Mouse (Mus musculus): Measurements from ENCODE around the gene Gm15217.

The Gm15217 gene

GRCm38 (mm10) chr14:46379285-46379684 lies at the start of gene Gm15217:
Gene Gm15217, plus strand, starts transcription at chr14:46379414.
- DNase-seq (ENCODE audit: low spot score in 2 of 2), result no peak

- no peak for DNase-seq (ENCODE audit: low spot score in 2 of 2)
These were observed 45.6 kb upstream of the Gm15217 start for GRCm38 (mm10) chr14:46333421-46334237.

GRCm38 (mm10) chr14:46338801-46339200 lies 40.4 kb upstream of the Gm15217 start:
- no peak for DNase-seq (ENCODE audit: low spot score in 2 of 2)

GRCm38 (mm10) chr14:46344750-46345149 lies 34.5 kb upstream of the Gm15217 start:
- no peak for DNase-seq (ENCODE audit: low spot score in 2 of 2)

- no peak for DNase-seq (ENCODE audit: low spot score in 2 of 2)
These were observed 21.9 kb upstream of the Gm15217 start for GRCm38 (mm10) chr14:46357286-46357685.

GRCm38 (mm10) chr14:46357696-46358095 lies 21.5 kb upstream of the Gm15217 start:
- DNase-seq (ENCODE audit: low spot score in 2 of 2), result no peak

- DNase-seq (ENCODE audit: low spot score in 2 of 2), result no peak
These were observed 16.0 kb upstream of the Gm15217 start for GRCm38 (mm10) chr14:46363209-46363608.

GRCm38 (mm10) chr14:46372452-46372851 lies 6.8 kb upstream of the Gm15217 start:
- DNase-seq (ENCODE audit: low spot score in 2 of 2), result no peak

GRCm38 (mm10) chr14:46375796-46376195 lies 3.4 kb upstream of the Gm15217 start:
- no peak for DNase-seq (ENCODE audit: low spot score in 2 of 2)

- DNase-seq (ENCODE audit: low spot score in 2 of 2), result no peak
These were observed 1.1 kb downstream of the Gm15217 start for GRCm38 (mm10) chr14:46380286-46380721.

- DNase-seq (ENCODE audit: low spot score in 2 of 2), result no peak
These were observed 2.2 kb downstream of the Gm15217 start for GRCm38 (mm10) chr14:46381457-46381856.

- no peak for DNase-seq (ENCODE audit: low spot score in 2 of 2)
These were observed 5.9 kb downstream of the Gm15217 start for GRCm38 (mm10) chr14:46384946-46385691.

- no peak for DNase-seq (ENCODE audit: low spot score in 2 of 2)
These were observed 6.7 kb downstream of the Gm15217 start for GRCm38 (mm10) chr14:46385701-46386477.

GRCm38 (mm10) chr14:46386478-46387356 lies 7.5 kb downstream of the Gm15217 start:
- no peak for DNase-seq (ENCODE audit: low spot score in 2 of 2)

- peak; percentile 72 to 84 for DNase-seq (ENCODE audit: low spot score in 2 of 2)
These were observed 8.1 kb downstream of the Gm15217 start for GRCm38 (mm10) chr14:46387357-46387671.

GRCm38 (mm10) chr14:46387821-46388481 lies 8.7 kb downstream of the Gm15217 start:
- DNase-seq (ENCODE audit: low spot score in 2 of 2), result peak in 1 of 2 experiments; percentile 27

GRCm38 (mm10) chr14:46388636-46389035 lies 9.4 kb downstream of the Gm15217 start:
- DNase-seq (ENCODE audit: low spot score in 2 of 2), result peak in 1 of 2 experiments; percentile 51

GRCm38 (mm10) chr14:46389438-46390248 lies 10.4 kb downstream of the Gm15217 start:
- DNase-seq (ENCODE audit: low spot score in 2 of 2), result no peak

- peak; percentile 34 to 80 for DNase-seq (ENCODE audit: low spot score in 2 of 2)
These were observed 11.1 kb downstream of the Gm15217 start, which contains the start of gene Bmp4 for GRCm38 (mm10) chr14:46390249-46390775. Gene Bmp4, minus strand, starts transcription at chr14:46390669.

Data from urinary bladder, adult 18-20 months (tissue).